Mouse (Mus musculus): Measurements from ENCODE around the gene Syn2.

DNA sequence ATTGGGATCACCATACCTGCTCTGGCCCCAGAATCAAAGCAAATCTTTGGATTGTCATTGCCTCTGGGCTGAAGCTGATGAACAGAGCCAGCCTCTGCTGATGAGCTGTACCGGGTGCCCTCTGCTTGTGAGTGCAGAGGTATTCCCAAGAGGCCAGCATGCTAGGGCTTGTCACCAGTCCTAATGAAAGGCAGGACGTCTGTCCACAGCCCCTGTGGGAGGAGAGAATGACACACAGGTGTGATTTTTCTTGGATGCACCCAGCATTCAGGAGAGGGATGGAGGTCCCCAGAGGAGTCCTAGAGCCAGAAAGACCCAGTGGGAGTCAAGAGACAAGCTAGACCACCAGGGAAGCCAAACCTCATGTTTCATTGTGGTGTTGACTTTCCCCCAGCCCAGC is 144.9 kb downstream of the Syn2 start:
- no peak for TF ChIP-seq CTCF (IDR thresholded peaks at IDR 0.05; ENCODE audit: borderline replicate concordance, extremely low read depth, insufficient read depth, insufficient read length)
- TF ChIP-seq POLR2A (IDR thresholded peaks at IDR 0.05; ENCODE audit: borderline replicate concordance, extremely low read depth, insufficient read depth, insufficient read length, poor library complexity, severe bottlenecking), result no peak
